Mouse (Mus musculus) intestine, postnatal 0 days (tissue): ENCODE results near the gene Sh3bgrl2. TPM values are rescaled to one million over a fixed set of nuclear protein-coding genes. Genes with fewer than 3 reads are reported as not detected.

Experiments
- ATAC-seq: fragments of 200-750 bp; cut with Nextera tagmentation; 2 replicates; pipeline ENCODE4 v1.8.0; 2017; ENCODE audit warnings: mild to moderate bottlenecking, moderate TSS enrichment, moderate library complexity
- H3K27ac ChIP-seq: fragments of 300-500 bp; sonication (generic); 2 replicates; pipeline ENCODE4 v1.5.1; 2014; ENCODE audit warnings: mild to moderate bottlenecking, low read depth, low read length, moderate library complexity
- H3K27me3 ChIP-seq: fragments of 300-500 bp; sonication (generic); replicated peaks from 2 replicates; pipeline ENCODE4 v1.6.1; 2014; ENCODE audit warnings: low read length, mixed read lengths; ENCODE audit not compliant: control insufficient read depth, insufficient read depth
- H3K36me3 ChIP-seq: fragments of 300-500 bp; sonication (generic); 2 replicates; pipeline ENCODE4 v1.6.1; 2014; ENCODE audit warnings: mild to moderate bottlenecking, moderate library complexity; ENCODE audit not compliant: control insufficient read depth, insufficient read depth
- H3K4me1 ChIP-seq: fragments of 300-500 bp; sonication (generic); replicated peaks from 2 replicates; pipeline ENCODE4 v1.6.1; 2014; ENCODE audit warnings: antibody characterized with exemption, low read length, mixed read lengths; ENCODE audit not compliant: control insufficient read depth, insufficient read depth
- H3K4me2 ChIP-seq: fragments of 300-500 bp; sonication (generic); replicated peaks from 2 replicates; pipeline ENCODE4 v1.6.1; 2014; ENCODE audit warnings: low read depth, mild to moderate bottlenecking, moderate library complexity
- H3K4me3 ChIP-seq: fragments of 300-500 bp; sonication (generic); 2 replicates; pipeline ENCODE4 v1.5.1; 2014; ENCODE audit warnings: low read depth, low read length
- H3K9ac ChIP-seq: fragments of 300-500 bp; sonication (generic); 2 replicates; pipeline ENCODE4 v1.6.1; 2014; ENCODE audit warnings: mild to moderate bottlenecking, low read depth, low read length
- H3K9me3 ChIP-seq: fragments of 300-500 bp; sonication (generic); 2 replicates; pipeline ENCODE4 v1.6.1; 2016; ENCODE audit warnings: mixed run types; ENCODE audit not compliant: control insufficient read depth
- CTCF ChIP-seq: sonication (generic); IDR thresholded peaks from 2 replicates; pipeline ENCODE4 v1.5.1; 2016; ENCODE audit warnings: low read depth, mild to moderate bottlenecking, control low read depth, antibody characterized with exemption, moderate library complexity
- WGBS: fragments of 180-500 bp; shearing (Covaris S2); extraction: QIAGEN DNeasy Blood & Tissue Kit; methylation state at CpG from one replicate; pipeline ENCODE4 v1.1.7; 2014; 5-methylcytosine and 5-hydroxymethylcytosine counted together
- polyA plus RNA-seq: library from polyadenylated mRNA; unstranded; fragments of >200 nt; fragmentation: Nextera tagmentation; extraction: Ambion mirVana; gene quantifications from 2 replicates; pipeline ENCODE4 v1.2.1, GENCODE M21; 2015

The Sh3bgrl2 gene
- polyA plus RNA-seq, 1 experiment from 2014 or later, result 21.7 TPM

DNA sequence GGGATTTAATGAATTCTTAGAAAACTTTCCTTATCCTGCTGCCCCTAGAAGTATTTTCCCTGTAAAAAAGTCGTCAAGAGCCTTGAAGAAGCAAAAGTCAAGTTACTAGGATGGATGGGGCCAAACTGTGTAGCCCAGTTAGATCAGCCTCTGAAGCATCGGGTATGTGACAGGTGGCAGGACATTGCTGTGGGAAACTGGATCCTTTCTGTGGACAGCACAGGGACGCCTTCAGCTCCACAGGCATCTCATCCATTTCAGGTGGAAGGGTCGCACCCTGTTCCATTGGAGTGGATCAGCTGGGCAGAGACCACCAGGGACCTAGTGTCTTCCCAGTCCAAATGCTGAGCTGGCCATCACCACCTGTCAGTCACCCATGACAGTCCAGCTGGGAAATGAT is 30.9 kb downstream of the Sh3bgrl2 start:
- H3K4me1 ChIP-seq, result no peaks in the 10 kb centered on the region
- no peak for ATAC-seq
- H3K9ac ChIP-seq, result no peak overlapping the region
- no peak overlapping the region for H3K27ac ChIP-seq
- no peak for TF ChIP-seq CTCF
- peaks cover 8% of the 10 kb centered on the region; the same call in 1 of the 2 replicates for H3K36me3 ChIP-seq
- 77% methylated on average over 4 of the region's 4 CpGs for WGBS
- no peaks in the 10 kb centered on the region for H3K9me3 ChIP-seq
- no peak overlapping the region for H3K4me2 ChIP-seq
- H3K4me3 ChIP-seq, result no peak overlapping the region
- no peaks in the 10 kb centered on the region for H3K27me3 ChIP-seq

DNA sequence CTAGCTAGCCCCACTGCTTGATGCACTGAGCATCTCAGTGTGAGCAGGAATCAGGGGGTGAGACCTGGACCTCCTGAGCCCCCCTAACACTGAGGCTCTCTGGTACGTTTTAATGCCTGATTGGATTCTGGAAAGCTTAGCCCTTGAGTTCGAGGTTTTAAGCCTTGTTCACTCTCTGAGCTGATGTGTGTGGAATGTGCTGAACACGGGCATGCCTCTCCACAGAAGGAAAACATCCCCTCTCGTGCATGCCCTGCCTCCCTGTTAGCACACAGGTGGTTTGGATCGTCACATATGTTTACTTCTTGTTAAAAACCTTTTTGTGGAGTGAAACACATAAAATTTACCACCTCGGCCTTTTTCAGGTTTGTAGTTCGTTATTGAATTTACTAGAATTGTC is 34.6 kb downstream of the Sh3bgrl2 start:
- Histone ChIP-seq H3K4me2 (no peak overlapping the region), H3K9ac (no peak overlapping the region), H3K36me3 (peaks cover 8% of the 10 kb centered on the region; the same call in 1 of the 2 replicates), H3K27ac (no peak overlapping the region), H3K27me3 (no peaks in the 10 kb centered on the region), H3K4me3 (no peak overlapping the region), H3K9me3 (no peaks in the 10 kb centered on the region), H3K4me1 (no peaks in the 10 kb centered on the region)
- ATAC-seq, result no peak
- TF ChIP-seq CTCF, result no peak
- 67% methylated on average over 7 of the region's 7 CpGs for WGBS

DNA sequence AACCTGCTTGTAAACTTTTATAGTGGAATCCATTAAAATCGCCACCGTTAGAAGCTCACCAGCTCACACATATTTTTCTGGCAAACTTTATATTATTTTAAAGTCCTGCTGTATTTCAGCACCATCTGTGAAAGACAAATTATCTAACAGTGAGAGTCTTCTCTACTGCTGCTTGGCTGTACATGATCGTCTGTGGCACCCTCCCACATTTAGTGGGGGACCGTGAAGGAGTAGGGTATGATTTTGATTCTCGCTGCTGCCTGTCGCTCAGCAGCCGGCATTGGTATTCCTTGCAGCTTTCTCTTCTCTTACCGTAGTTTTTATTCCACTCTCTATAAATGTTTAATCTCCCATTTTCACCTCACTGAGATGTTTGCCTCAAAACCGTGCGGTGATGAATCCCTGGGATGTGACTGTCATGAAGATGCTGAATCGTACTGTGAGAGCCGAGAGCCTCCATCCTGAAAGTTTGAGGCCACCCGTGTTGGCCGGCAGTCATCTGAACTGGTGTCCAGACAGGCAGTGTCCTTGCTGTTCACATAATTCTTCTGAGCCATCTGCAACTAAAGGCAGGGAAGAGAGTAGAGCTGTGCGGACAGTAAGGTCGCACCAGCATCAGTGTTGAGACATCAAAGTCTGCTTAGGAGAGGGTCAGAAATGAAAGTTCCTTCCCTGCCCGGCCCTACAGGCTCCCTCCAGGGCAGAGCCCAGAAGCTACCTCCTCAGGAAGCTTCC is 38.4 kb downstream of the Sh3bgrl2 start:
- no peak for ATAC-seq
- H3K27ac ChIP-seq, result no peak overlapping the region
- 89% methylated on average over 17 of the region's 17 CpGs for WGBS
- no peaks in the 10 kb centered on the region for H3K36me3 ChIP-seq
- H3K4me1 ChIP-seq, result no peaks in the 10 kb centered on the region
- no peak overlapping the region for H3K4me2 ChIP-seq
- H3K4me3 ChIP-seq, result no peak overlapping the region
- no peaks in the 10 kb centered on the region for H3K9me3 ChIP-seq
- TF ChIP-seq CTCF, result no peak
- H3K27me3 ChIP-seq, result no peaks in the 10 kb centered on the region
- no peak overlapping the region for H3K9ac ChIP-seq

DNA sequence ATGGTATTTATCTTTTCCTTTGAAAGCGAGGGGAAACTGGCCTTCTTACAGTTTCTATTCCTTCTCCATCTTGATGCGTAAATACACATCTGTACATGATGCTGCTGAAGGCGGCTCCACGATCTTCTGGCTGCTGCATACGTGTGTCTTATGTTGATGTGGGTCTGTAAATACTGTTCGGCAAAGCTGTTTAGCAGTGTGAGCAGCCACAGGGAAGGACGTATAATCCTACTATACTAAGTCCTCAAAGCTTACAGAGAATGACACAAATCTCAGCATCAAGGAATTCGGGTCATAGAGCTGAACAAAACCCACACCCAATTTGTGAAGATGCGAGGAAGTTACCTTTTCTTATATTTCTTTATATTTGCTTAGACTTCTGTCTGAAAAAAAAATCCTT is 39.0 kb downstream of the Sh3bgrl2 start:
- Histone ChIP-seq H3K4me1 (no peaks in the 10 kb centered on the region), H3K27me3 (no peaks in the 10 kb centered on the region), H3K27ac (no peak overlapping the region), H3K4me2 (no peak overlapping the region), H3K9me3 (no peaks in the 10 kb centered on the region), H3K36me3 (no peaks in the 10 kb centered on the region), H3K9ac (no peak overlapping the region), H3K4me3 (no peak overlapping the region)
- no peak for TF ChIP-seq CTCF
- WGBS, result 88% methylated on average over 9 of the region's 9 CpGs
- no peak for ATAC-seq

DNA sequence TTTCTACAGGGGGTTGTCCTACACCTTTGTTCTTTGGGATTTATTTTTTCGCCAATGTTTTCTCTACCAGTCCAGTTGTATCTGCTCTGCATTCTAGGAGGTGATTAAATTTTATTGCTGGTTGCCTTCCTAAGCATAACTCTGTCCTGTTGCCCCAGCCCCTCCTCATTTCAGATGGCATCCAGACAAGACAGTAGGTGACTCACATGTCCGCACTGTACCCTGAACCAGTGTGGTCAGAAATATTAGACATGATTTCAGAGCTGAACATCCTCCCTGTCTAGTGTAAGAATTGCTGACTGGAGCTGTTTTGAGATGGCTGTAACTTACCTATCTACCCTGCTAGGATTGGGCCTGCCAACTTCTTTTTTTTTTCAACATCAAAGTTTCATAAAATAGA is 40.9 kb downstream of the Sh3bgrl2 start:
- H3K4me3 ChIP-seq, result no peak overlapping the region
- no peak overlapping the region for H3K27ac ChIP-seq
- H3K9me3 ChIP-seq, result no peaks in the 10 kb centered on the region
- H3K4me2 ChIP-seq, result no peak overlapping the region
- no peaks in the 10 kb centered on the region for H3K36me3 ChIP-seq
- H3K9ac ChIP-seq, result no peak overlapping the region
- no peaks in the 10 kb centered on the region for H3K27me3 ChIP-seq
- no peak for ATAC-seq
- no peak for TF ChIP-seq CTCF
- no peaks in the 10 kb centered on the region for H3K4me1 ChIP-seq
- WGBS, result 83% methylated on average over 2 of the region's 2 CpGs

DNA sequence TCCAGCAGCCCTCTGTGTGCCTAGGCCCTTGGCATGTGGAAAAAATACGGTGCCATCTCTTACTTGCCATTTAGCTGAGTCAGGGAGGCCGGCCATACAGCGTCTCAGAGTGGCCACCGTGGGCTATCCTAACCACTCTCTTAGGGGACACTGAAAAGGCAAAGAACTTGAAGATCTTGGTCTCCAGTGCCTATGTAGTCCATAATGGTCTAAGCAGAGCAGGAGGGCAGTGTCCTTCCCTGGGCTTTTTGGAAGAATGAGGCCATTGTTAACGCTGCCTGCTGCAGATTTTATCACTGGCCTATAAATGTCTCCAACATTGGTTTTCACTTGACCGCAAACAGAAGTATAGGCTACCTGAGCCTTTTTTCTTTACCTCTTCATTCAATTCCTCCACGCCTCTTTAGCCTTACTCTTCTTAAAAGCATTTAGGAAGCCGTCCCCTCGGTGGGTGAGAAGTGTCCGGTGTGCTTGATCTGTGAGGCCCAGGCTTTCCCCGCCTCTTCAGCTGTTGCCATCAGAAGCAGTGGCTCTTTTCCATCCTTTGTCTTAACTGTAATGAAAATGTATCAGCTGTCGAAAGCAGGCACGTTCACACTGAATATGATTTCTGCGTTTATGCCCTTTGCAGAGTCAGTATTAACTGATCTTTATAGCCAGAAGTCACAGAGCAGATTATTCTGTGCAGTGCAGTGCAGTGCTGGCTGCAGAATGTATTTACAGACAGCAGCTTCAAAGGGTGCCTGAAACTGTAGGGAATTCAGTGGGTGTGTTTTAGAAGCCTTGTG is 41.7 kb downstream of the Sh3bgrl2 start:
- H3K27ac ChIP-seq, result no peak overlapping the region
- WGBS, result 57% methylated on average over 14 of the region's 14 CpGs
- no peak for ATAC-seq

More for the DNA sequence above, 41.7 kb downstream of the Sh3bgrl2 start:
- Histone ChIP-seq H3K27me3 (no peaks in the 10 kb centered on the region), H3K9me3 (no peaks in the 10 kb centered on the region), H3K36me3 (no peaks in the 10 kb centered on the region), H3K4me3 (no peak overlapping the region), H3K9ac (no peak overlapping the region), H3K4me2 (no peak overlapping the region), H3K4me1 (no peaks in the 10 kb centered on the region)
- TF ChIP-seq CTCF, result no peak
